Mouse (Mus musculus): Measurements from ENCODE around the gene Sdr42e1.

Sdr42e1 gene

DNA sequence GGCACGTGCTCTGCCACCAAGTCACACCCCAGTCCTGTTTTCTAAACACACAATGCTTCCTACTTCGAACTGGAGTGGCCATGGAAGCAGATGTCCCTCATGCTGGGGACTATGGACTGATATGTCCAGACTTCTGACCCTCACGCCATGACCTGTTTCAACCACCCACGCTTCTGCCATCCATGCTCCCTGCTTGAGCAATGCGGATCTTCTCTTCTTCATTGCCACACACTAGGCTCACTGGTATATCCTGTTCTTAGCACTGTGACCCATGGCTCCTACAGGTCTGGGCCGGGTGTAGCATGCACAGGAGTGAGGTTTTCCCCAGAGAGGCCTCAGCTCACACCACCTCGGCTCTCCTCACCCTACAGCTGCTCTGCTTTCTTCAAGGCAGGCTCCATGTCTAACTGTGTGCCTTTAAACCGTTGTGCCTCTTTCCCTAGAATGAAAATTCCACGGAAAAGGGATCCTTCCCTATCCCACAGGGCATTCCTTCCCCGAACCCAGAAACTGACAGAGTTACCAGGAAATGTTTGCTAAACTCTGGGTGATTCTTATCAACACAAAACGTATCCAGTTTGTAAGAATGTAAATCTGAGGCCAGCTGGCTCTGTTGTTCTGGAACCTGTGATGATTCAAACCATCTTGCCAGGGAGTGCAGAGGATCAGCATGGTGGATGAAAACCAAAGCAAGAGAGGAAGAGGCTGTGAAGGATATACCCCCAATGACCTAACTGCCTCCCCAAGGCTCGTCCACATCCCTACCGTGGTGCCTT, 6.0 kb downstream of the Sdr42e1 start:
- no peak for DNase-seq (ENCODE audit: low read depth, low spot score)

DNA sequence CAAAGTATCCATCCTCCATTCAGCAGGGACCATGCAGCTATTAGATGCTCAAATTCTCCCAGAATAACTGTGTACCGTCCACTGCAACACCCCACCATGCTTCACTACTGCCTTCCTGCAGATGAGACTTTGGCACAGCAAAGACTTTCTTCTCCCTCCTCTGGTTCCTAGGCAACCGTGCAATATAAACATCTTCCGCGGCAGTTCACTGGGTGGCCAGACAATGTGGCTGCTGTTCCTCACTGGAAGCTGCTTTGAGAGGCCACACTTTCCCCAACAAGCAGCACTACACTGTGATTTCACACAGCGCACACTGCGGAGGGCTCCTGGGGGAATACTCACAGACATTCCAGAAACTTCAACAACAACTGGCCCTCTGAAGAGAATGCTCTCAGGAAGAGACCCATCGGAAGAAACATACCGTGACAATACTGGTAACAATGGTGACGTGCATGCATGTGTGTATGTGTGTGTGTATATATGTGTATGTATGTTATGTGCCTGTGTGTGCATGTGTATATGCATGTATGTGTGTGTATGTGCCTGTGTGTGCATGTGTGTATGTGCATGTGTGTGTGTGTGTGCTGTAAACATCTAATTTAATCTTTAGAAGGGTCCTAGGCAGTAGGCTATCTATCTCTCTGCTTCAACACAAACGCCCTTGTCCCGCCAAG, 13.0 kb downstream of the Sdr42e1 start:
- DNase-seq (ENCODE audit: low read depth, low spot score): peak; percentile 82

DNA sequence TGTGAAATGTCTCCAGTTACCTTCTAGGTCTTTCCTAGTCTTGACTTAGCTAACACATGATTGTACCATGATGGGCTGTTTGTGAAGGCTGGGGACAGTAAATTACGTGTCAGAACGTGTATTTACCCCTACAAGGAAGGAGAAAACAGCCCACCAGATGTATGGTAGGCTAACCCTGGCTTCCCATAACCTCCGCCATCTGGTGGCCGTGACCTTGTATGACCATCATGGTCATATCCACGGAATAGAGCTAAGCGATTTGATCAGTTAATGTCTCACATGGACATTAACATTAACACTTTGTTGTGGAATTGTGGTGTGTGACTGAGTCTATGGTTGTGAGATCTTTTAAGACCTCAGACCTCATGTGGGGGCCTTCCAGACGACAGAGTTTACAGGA, 14.5 kb downstream of the Sdr42e1 start:
- no peak for DNase-seq (ENCODE audit: low read depth, low spot score)

- DNase-seq (ENCODE audit: low read depth, low spot score): no peak
These were observed 21.2 kb downstream of the Sdr42e1 start for GRCm38 (mm10) chr8:117652318-117652717.

DNA sequence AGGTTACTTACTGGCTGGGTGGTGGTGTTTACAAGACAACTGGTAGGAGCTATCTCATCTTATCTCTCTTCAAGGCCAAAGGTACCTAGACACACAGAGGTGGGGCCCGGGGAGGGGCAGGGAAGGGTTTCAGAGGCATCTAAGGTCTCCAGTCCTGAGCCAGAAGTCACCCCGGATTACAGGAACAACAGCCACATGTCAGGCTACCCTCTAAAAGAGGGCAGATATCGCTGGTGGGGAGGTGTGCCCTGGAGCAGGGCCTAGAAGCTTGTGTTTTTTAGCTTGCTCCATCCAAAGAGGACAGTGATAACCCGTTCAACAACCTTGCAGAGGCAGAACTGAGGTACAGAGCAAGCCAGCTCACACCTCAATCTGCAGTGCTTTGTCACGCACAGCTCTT, 27.0 kb downstream of the Sdr42e1 start:
- no peak for DNase-seq (ENCODE audit: low read depth, low spot score)

DNA sequence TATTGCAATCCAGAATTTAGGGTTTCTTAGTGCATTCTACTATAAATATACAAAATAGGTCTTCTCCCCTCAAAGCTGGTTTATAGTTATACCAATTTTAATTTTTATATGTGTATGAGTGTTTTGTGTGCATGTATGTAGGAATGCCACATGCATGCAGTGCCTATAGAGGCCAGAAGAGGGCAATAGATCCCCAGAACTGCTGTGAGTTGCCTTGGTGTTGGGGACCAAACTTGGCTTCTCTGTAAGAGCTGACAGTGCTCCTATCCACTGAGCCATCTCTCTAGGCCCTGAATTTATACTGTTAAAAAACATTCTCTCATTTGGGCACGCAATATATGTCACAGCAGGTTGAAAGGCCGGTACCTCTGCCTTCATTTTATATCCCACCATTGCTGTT, 27.5 kb downstream of the Sdr42e1 start:
- DNase-seq (ENCODE audit: low read depth, low spot score): peak; percentile 63

- no peak for DNase-seq (ENCODE audit: low read depth, low spot score)
These were observed 28.0 kb downstream of the Sdr42e1 start for GRCm38 (mm10) chr8:117645486-117645885.

DNA sequence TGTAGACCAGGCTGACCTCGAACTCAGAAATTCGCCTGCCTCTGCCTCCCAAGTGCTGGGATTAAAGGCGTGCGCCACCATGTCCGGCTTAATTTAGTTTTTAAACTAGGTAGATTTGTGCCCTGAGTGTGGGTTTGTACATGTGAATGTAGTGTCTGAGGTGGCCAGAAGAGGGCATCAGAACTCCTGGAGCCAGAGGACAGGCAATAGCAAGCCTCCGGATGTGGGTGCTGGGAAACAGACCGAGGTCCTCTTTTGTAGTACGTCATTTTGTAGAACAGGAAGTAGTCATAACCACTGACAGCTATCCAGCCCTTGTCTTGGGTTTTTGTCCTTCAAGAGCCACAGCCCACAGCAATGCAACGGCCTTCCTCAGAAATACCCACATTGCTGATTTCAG, 33.9 kb downstream of the Sdr42e1 start:
- DNase-seq (ENCODE audit: low read depth, low spot score): no peak

GRCm38 (mm10) chr8:117637462-117637861, 36.0 kb downstream of the Sdr42e1 start:
- DNase-seq (ENCODE audit: low read depth, low spot score): no peak

- DNase-seq (ENCODE audit: low read depth, low spot score): no peak
These were observed 39.1 kb downstream of the Sdr42e1 start for GRCm38 (mm10) chr8:117634406-117634805.

GRCm38 (mm10) chr8:117632532-117632931, 41.0 kb downstream of the Sdr42e1 start:
- DNase-seq (ENCODE audit: low read depth, low spot score): no peak

GRCm38 (mm10) chr8:117627096-117627495, 46.4 kb downstream of the Sdr42e1 start:
- DNase-seq (ENCODE audit: low read depth, low spot score): no peak

GRCm38 (mm10) chr8:117626040-117626838, 47.2 kb downstream of the Sdr42e1 start:
- DNase-seq (ENCODE audit: low read depth, low spot score): peak; percentile 79

DNA sequence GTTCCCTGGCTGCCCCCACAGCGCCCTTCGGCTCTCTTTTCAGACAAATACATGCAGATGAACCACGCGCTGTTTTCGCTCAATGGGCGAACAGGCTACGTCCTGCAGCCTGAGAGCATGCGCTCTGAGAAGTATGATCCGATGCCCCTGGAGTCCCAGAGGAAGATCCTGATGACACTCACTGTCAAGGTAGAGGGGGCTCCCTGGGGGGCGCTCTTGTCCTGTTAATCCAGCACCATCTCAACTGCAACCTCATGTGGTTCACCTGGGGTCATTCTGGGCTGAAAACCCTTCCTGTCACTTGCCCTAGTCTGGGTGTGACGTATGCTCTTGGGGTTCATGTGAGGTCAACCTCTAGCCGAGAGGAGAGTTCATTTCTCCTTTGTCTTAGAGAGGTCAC, 60.6 kb downstream of the Sdr42e1 start:
- peak; percentile 15 for DNase-seq (ENCODE audit: low read depth, low spot score)

Data from mesoderm, embryonic 11.5 days (tissue).